Mouse (Mus musculus): ENCODE measurements around the gene Twsg1. TPM values are rescaled to one million over a fixed set of nuclear protein-coding genes. Genes with fewer than 3 reads are reported as not detected.

Gene Twsg1
- polyA plus RNA-seq, 1 experiment from 2014 or later: 104 TPM

DNA sequence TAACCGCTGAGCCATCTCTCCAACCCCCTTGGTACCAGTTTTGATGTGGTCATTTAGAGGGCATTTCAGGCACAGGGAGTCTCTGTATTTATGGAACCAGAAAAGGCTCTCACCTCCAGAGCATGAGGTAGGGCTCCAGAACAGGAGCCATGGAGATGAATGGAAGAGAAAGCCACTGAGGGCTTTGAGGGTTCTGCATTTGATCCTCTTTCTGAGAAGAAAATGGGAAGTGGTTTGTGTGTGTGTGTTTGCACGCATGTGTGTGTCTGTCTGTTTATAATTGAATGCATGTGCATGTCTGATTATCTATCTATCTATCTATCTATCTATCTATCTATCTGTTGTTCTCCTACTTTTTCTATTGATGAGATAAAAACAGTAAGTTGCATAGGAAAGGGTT is 38.8 kb downstream of the Twsg1 start:
- no peak overlapping the region for H3K4me2 ChIP-seq (ENCODE audit: low read length)
- WGBS: 98% methylated on average over 2 of the region's 2 CpGs
- no peak for DNase-seq (ENCODE audit: low spot score)
- no peak overlapping the region for H3K9ac ChIP-seq (ENCODE audit: low read length)
- H3K4me1 ChIP-seq (replicated peaks; ENCODE audit: control insufficient read depth, insufficient read depth, low read length): peaks cover 4% of the 10 kb centered on the region
- no peak overlapping the region for H3K27ac ChIP-seq (ENCODE audit: low read depth)
- no peak for ATAC-seq (replicated peaks; ENCODE audit: low FRiP score, low TSS enrichment, low read depth)
- no peak overlapping the region for H3K4me3 ChIP-seq (ENCODE audit: low read depth, low read length)
- no peaks in the 10 kb centered on the region for H3K9me3 ChIP-seq (ENCODE audit: control insufficient read depth, low read length)
- no peaks in the 10 kb centered on the region for H3K27me3 ChIP-seq (replicated peaks; ENCODE audit: control insufficient read depth, insufficient read depth, low read length)
- no peaks in the 10 kb centered on the region for H3K36me3 ChIP-seq (ENCODE audit: control insufficient read depth, insufficient read depth, low read length)

DNA sequence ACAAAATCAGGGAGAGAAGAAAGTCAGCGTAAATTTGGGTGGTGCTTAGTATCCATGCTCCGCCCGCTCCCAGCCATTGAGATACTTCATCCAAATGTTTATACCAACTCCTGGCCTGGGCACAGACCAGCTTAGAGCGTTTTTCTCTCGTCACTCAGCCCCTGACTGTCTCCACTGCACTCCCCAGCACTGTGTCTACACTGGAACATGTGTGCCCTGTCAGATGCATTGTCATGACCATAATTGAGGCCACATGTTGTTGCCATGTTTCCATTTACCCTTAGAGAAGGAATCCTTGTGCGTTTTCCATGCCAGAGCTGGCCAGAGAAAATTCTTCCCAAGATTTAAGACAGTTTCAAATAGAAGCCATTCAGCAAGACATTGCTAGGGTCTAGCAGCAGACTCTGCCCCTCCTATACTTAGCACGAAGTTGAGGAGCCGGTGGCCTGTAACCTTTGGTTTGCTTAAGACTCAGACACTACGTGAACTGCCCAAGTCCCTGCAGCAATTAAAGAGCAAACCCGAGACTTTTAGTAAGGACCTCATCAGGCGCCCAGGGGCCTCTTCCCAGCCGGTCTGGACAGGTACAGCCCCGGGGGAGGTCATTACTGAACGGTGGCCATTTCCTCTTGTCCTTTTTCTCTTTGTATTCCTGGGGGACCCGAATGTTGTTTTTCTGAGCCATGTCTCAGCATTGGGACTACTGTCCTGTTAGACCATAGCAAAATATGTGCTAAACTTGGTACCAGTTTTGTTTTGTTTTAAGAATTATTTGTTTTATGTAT is 39.5 kb downstream of the Twsg1 start:
- Histone ChIP-seq H3K4me2 (ENCODE audit: low read length) (no peak overlapping the region), H3K9me3 (ENCODE audit: control insufficient read depth, low read length) (no peaks in the 10 kb centered on the region), H3K36me3 (ENCODE audit: control insufficient read depth, insufficient read depth, low read length) (no peaks in the 10 kb centered on the region), H3K4me3 (ENCODE audit: low read depth, low read length) (no peak overlapping the region), H3K9ac (ENCODE audit: low read length) (no peak overlapping the region), H3K4me1 (replicated peaks; ENCODE audit: control insufficient read depth, insufficient read depth, low read length) (peaks cover 12% of the 10 kb centered on the region), H3K27ac (ENCODE audit: low read depth) (no peak overlapping the region), H3K27me3 (replicated peaks; ENCODE audit: control insufficient read depth, insufficient read depth, low read length) (no peaks in the 10 kb centered on the region)
- WGBS: 72% methylated on average over 15 of the region's 15 CpGs
- ATAC-seq (replicated peaks; ENCODE audit: low FRiP score, low TSS enrichment, low read depth) (no peak), DNase-seq (ENCODE audit: low spot score) (no peak)

DNA sequence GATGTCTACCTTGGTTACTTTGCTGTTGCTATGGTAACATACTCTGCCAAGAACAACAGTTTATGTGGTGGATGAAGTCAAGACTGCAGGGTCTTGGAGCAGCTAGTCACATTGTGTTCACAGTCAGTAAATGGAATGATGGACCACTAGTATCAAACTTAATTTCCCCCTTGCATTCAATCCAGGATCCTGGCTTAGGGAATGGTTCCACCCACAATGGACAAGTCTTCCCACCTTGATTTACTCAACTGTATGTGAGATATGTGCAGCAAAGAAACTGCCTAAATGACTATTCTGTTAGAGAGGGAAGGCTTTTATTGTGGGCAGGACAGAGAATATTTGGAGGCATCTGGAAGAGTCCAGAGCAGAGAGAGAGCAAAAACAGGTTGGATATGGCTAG is 42.8 kb downstream of the Twsg1 start:
- no peak overlapping the region for H3K9ac ChIP-seq (ENCODE audit: low read length)
- peaks cover 14% of the 10 kb centered on the region for H3K4me1 ChIP-seq (replicated peaks; ENCODE audit: control insufficient read depth, insufficient read depth, low read length)
- no peak overlapping the region for H3K27ac ChIP-seq (ENCODE audit: low read depth)
- ATAC-seq (replicated peaks; ENCODE audit: low FRiP score, low TSS enrichment, low read depth) (no peak), DNase-seq (ENCODE audit: low spot score) (no peak)
- no peak overlapping the region for H3K4me3 ChIP-seq (ENCODE audit: low read depth, low read length)
- H3K4me2 ChIP-seq (ENCODE audit: low read length): no peak overlapping the region
- no peaks in the 10 kb centered on the region for H3K27me3 ChIP-seq (replicated peaks; ENCODE audit: control insufficient read depth, insufficient read depth, low read length)
- H3K36me3 ChIP-seq (ENCODE audit: control insufficient read depth, insufficient read depth, low read length): no peaks in the 10 kb centered on the region
- peaks cover 4% of the 10 kb centered on the region; the same call in 1 of the 2 replicates for H3K9me3 ChIP-seq (ENCODE audit: control insufficient read depth, low read length)

DNA sequence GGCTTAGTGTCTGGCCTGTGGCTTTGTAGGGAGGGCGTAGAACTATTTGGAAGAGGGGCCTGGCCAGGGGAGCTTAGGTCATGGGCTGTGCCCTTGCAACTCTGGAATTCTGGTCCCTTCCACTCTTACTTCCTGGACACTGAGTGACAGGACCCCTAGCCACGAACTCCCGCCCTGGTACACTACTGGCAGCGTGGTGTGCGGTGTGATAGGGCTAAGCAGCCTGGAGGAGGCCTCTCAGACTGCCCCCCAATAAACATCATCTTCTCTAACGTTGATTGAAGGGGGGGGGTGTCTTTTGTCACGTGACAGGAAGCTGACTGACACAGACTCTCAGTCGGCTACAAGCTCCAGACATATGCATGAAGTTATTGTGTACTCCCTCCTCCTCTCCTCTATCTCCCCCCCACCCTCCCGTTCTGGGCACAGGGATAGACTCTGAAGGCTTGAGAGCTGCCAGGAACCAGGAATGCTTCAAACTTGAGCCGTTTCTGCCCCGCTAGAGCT is 44.1 kb downstream of the Twsg1 start:
- no peak overlapping the region for H3K9ac ChIP-seq (ENCODE audit: low read length)
- no peak for DNase-seq (ENCODE audit: low spot score)

DNA sequence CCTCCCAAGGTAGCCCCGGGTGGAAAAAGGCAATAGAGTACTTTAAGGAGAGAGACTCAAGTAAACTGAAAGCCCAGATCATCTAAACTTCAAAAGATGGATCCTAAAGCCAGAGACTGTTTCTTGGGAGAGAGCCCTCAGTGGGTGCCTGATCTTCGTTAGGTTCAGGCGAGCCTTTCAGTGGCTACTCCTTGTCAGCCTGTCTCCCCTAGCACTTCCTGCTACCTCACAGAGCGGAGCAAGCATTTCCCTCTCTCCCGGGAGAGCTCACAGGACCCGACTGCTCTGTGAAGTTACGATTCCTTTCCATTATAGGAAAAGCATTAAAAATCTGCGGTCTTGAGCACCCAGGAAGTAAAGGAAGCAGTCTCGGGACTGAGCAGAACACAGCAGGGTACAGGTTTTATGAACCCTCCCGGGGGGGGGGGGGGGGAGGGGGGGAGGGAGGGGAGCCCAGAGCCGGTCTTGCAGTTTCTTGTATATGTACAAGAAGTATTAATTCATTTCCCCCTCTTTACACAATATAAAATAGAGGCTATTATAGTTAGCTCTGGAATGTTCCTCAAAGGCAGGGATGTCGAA is 44.6 kb downstream of the Twsg1 start:
- Histone ChIP-seq H3K36me3 (ENCODE audit: control insufficient read depth, insufficient read depth, low read length) (no peaks in the 10 kb centered on the region), H3K27ac (ENCODE audit: low read depth) (peak overlapping the region; percentile 51), H3K4me1 (replicated peaks; ENCODE audit: control insufficient read depth, insufficient read depth, low read length) (peaks cover 14% of the 10 kb centered on the region), H3K9me3 (ENCODE audit: control insufficient read depth, low read length) (peaks cover 7% of the 10 kb centered on the region; the same call in 1 of the 2 replicates), H3K4me3 (ENCODE audit: low read depth, low read length) (no peak overlapping the region), H3K4me2 (ENCODE audit: low read length) (peak overlapping the region; percentile 22; the same call in 1 of the 2 replicates), H3K27me3 (replicated peaks; ENCODE audit: control insufficient read depth, insufficient read depth, low read length) (no peaks in the 10 kb centered on the region), H3K9ac (ENCODE audit: low read length) (no peak overlapping the region)
- WGBS: 27% methylated on average over 12 of the region's 12 CpGs
- DNase-seq (ENCODE audit: low spot score): peak; percentile 60
- peak; percentile 46; the same call in 1 of the 2 replicates for ATAC-seq (replicated peaks; ENCODE audit: low FRiP score, low TSS enrichment, low read depth)

More for the DNA sequence above, 44.1 kb downstream of the Twsg1 start:
- Histone ChIP-seq H3K4me2 (ENCODE audit: low read length) (peak overlapping the region; percentile 22; the same call in 1 of the 2 replicates), H3K27me3 (replicated peaks; ENCODE audit: control insufficient read depth, insufficient read depth, low read length) (no peaks in the 10 kb centered on the region), H3K9me3 (ENCODE audit: control insufficient read depth, low read length) (peaks cover 7% of the 10 kb centered on the region; the same call in 1 of the 2 replicates), H3K4me1 (replicated peaks; ENCODE audit: control insufficient read depth, insufficient read depth, low read length) (peaks cover 14% of the 10 kb centered on the region), H3K27ac (ENCODE audit: low read depth) (peak overlapping the region; percentile 51), H3K36me3 (ENCODE audit: control insufficient read depth, insufficient read depth, low read length) (no peaks in the 10 kb centered on the region), H3K4me3 (ENCODE audit: low read depth, low read length) (no peak overlapping the region)
- 36% methylated on average over 11 of the region's 11 CpGs for WGBS
- ATAC-seq (replicated peaks; ENCODE audit: low FRiP score, low TSS enrichment, low read depth): peak; percentile 68

DNA sequence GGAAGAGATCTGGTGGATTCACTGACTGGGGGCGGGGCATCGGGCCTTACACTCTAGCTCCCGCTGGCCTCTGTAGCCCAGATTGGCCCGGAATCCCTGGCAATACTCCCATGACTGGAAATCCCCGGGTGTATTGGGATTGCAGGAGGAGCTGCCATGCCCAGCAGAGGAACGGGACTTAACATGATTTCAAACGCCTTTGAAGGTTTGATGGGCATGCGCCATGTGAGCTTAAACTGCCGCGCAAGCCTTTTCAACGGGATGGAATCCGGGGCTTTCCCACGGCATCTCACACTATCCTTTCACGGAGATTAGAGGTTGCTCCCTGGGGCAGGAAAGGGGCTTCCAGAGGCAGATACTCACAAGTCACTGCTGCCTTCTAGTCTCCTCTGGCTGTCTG is 45.8 kb downstream of the Twsg1 start:
- H3K27ac ChIP-seq (ENCODE audit: low read depth): no peak overlapping the region
- H3K9ac ChIP-seq (ENCODE audit: low read length): no peak overlapping the region
- no peak overlapping the region for H3K4me2 ChIP-seq (ENCODE audit: low read length)
- H3K27me3 ChIP-seq (replicated peaks; ENCODE audit: control insufficient read depth, insufficient read depth, low read length): no peaks in the 10 kb centered on the region
- peaks cover 14% of the 10 kb centered on the region for H3K4me1 ChIP-seq (replicated peaks; ENCODE audit: control insufficient read depth, insufficient read depth, low read length)
- no peak for ATAC-seq (replicated peaks; ENCODE audit: low FRiP score, low TSS enrichment, low read depth)
- WGBS: 80% methylated on average over 14 of the region's 14 CpGs
- DNase-seq (ENCODE audit: low spot score): no peak
- H3K9me3 ChIP-seq (ENCODE audit: control insufficient read depth, low read length): peaks cover 7% of the 10 kb centered on the region; the same call in 1 of the 2 replicates
- no peaks in the 10 kb centered on the region for H3K36me3 ChIP-seq (ENCODE audit: control insufficient read depth, insufficient read depth, low read length)
- H3K4me3 ChIP-seq (ENCODE audit: low read depth, low read length): no peak overlapping the region

DNA sequence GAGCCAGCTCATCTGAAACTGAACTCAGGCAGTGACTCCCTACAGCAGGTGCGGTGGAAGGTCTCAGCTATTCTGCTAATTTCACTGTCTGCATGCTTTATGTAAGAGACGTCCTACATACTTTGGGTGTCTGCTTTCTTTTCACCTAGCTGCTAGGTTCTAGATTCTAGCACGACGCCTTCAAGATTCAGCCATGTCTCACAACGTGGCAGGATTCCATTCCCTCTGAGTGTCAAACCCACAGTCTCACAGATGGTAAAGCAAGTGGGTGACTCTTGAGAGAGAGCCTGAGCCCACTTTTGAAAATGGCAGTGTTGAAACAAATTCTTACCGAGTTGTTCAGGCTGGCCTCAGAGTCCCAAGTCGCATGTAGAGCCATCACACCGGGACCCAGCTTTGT is 47.2 kb downstream of the Twsg1 start:
- no peak overlapping the region for H3K9ac ChIP-seq (ENCODE audit: low read length)
- H3K9me3 ChIP-seq (ENCODE audit: control insufficient read depth, low read length): peaks cover 7% of the 10 kb centered on the region; the same call in 1 of the 2 replicates
- no peaks in the 10 kb centered on the region for H3K27me3 ChIP-seq (replicated peaks; ENCODE audit: control insufficient read depth, insufficient read depth, low read length)
- no peak overlapping the region for H3K27ac ChIP-seq (ENCODE audit: low read depth)
- peaks cover 14% of the 10 kb centered on the region for H3K4me1 ChIP-seq (replicated peaks; ENCODE audit: control insufficient read depth, insufficient read depth, low read length)
- no peak overlapping the region for H3K4me2 ChIP-seq (ENCODE audit: low read length)
- DNase-seq (ENCODE audit: low spot score) (no peak), ATAC-seq (replicated peaks; ENCODE audit: low FRiP score, low TSS enrichment, low read depth) (no peak)
- 95% methylated on average over 8 of the region's 8 CpGs for WGBS
- no peaks in the 10 kb centered on the region for H3K36me3 ChIP-seq (ENCODE audit: control insufficient read depth, insufficient read depth, low read length)
- H3K4me3 ChIP-seq (ENCODE audit: low read depth, low read length): no peak overlapping the region

DNA sequence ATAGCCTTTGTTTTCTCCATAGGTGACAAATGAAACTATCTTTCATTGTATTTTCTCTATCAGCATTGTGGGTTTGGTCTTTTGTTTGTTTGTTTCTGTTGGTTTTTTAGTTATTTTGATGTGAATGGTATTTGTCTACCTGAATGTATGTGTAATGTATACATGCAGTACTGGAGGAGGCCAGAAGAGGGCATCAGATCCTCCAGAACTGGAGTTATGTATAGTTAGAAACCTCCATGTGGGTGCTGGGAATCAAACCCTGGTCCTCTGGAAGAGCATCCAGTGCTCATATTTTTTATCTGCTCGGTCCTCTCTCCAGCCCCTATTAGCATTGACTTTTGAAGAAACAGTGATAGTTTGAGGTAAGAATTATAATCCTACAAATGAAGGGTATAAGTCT is 48.0 kb downstream of the Twsg1 start:
- H3K4me3 ChIP-seq (ENCODE audit: low read depth, low read length): no peak overlapping the region
- H3K9me3 ChIP-seq (ENCODE audit: control insufficient read depth, low read length): peaks cover 7% of the 10 kb centered on the region; the same call in 1 of the 2 replicates
- no peaks in the 10 kb centered on the region for H3K36me3 ChIP-seq (ENCODE audit: control insufficient read depth, insufficient read depth, low read length)
- no peak overlapping the region for H3K9ac ChIP-seq (ENCODE audit: low read length)
- peaks cover 14% of the 10 kb centered on the region for H3K4me1 ChIP-seq (replicated peaks; ENCODE audit: control insufficient read depth, insufficient read depth, low read length)
- H3K27ac ChIP-seq (ENCODE audit: low read depth): no peak overlapping the region
- ATAC-seq (replicated peaks; ENCODE audit: low FRiP score, low TSS enrichment, low read depth) (no peak), DNase-seq (ENCODE audit: low spot score) (no peak)
- no peak overlapping the region for H3K4me2 ChIP-seq (ENCODE audit: low read length)
- WGBS: 95% methylated on average over 1 of the region's 1 CpGs
- no peaks in the 10 kb centered on the region for H3K27me3 ChIP-seq (replicated peaks; ENCODE audit: control insufficient read depth, insufficient read depth, low read length)

Measured in intestine, embryonic 14.5 days (tissue).